Mouse (Mus musculus) ovary, postnatal 36 days (tissue): ENCODE results near the gene Fam24b.

Experiments used
- DNase-seq: peaks from one replicate; pipeline ENCODE4 v3.0.0; 2022; ENCODE audit warnings: low spot score, mixed read lengths

Fam24b gene

GRCm38 (mm10) chr7:131329416-131329815, at the start of gene Fam24b:
TSS of gene Fam24b (minus strand) at chr7:131329516.
- DNase-seq, result no peak

DNA sequence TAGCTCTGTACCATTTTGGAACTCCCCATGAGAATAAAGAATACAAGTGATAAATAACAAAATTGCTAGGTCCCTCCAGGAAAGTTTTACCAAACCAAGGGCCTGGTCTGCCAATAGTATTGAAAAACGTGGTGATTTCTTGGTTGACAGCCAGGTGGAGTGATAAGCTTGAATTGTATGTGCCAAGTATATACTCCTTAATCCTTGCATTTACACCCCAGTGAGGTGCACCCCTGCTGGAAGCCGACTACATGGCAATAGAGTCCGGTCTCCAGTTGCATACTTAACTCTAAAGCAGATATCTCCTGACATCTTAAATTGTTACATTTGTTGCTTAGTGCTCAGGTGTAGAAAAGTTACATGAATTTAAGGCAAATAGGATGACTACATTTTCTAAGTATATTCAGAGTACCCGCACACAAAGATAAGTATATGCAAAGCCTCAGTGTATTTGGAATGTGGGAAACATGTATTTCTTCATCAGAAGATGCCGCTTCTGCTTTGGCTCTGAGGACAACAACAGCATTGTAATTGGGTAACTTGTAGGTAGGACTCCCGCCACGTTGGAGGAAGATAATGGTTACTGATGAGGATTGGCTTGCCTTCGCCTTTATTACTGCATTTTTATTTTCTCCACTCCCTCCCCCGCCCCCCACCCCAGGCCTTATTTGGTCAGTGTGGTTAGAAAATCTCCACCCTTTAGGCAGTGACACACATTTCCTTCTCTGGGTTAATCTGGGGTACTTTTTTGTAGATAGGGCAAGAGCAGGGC, 42.8 kb upstream of the Fam24b start:
- no peak for DNase-seq

- no peak for DNase-seq
Measured at GRCm38 (mm10) chr7:131371470-131371860, 42.1 kb upstream of the Fam24b start.

DNA sequence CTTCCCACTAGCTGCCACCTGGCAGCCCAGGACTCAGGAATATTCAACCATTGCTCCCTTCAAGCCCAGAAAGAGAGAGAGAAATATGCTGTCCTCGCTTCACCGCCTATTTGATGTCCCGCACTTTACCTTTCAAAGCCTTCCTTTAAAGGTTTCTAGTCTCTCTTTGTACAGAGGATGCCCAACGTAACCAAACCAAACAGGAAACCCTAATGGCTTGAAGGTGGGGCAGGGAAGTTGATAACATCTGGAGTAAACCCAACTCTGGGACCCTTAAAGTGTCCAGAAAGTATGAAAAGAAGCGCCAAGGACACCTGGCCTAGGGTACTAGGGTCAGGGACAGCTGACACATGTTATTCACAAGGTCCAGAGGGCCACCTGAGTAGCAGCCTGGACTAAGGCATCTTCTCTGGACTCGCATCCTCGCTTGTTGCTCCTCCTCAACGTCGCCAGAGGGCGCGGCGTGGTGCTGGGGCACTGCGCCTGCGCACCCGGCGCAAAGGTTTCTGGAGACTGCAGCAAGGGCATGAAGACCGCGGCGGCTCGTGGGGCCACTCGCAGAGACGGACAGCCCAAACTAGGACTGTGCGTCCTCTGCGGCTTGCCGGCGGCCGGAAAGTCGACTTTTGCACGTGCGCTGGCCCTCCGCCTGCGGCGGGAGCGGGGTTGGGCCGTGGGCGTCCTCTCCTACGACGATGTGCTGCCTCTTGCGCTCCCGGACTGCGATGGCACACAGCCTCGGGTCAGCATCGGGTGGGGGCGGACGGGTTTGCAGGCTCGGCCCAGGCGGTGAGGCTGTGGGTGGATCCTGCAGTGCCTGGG, 41.5 kb upstream of the Fam24b start, which contains the start of gene Pstk:
Gene Pstk, plus strand, starts transcription at position 494 of the 822 bp plus-strand sequence.
- DNase-seq, result peak; percentile 90

GRCm38 (mm10) chr7:131364131-131364530, 34.8 kb upstream of the Fam24b start:
- DNase-seq, result no peak

GRCm38 (mm10) chr7:131362615-131363300, 33.4 kb upstream of the Fam24b start, which contains the start of gene 2310057M21Rik:
TSS of gene 2310057M21Rik (minus strand) at chr7:131362759.
- DNase-seq, result peak; percentile 93

DNA sequence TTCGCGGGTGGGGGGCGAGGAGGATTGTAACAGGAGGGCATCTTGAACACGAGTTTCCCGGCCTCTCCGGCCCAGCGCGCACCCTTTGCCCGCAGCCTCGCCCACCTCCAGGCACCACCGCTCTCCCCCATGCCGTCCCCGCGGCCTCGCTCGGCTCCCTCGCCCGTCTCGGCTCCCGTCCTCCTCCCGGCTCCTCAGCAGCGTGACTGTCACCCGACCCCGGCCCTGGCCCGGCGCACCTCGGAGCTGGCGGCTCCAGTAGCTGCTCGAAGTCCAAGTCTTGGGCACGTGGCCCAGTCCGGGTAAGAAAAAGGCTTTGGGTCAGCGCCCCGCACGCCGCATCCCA, 32.9 kb upstream of the Fam24b start:
- no peak for DNase-seq

DNA sequence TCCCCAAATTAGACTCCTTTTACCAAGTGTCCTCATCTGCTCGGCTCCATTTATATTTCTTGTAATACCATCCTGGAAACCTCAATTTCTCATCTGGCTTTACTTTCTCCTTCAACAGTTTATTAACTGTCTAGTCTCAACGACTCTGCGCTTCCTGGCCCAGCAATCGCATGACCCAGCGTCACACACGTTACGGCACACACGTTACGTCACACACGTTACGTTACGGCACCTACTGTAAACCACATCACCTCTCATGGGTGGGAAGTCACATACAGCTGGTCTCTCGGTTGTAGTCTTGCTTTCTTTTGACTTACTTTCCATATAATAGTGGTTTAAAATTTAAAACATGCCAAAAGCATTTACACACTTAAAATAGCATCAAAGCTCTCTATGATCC, 26.8 kb upstream of the Fam24b start:
- no peak for DNase-seq

- no peak for DNase-seq
Measured at GRCm38 (mm10) chr7:131345856-131346541, 16.7 kb upstream of the Fam24b start.

DNA sequence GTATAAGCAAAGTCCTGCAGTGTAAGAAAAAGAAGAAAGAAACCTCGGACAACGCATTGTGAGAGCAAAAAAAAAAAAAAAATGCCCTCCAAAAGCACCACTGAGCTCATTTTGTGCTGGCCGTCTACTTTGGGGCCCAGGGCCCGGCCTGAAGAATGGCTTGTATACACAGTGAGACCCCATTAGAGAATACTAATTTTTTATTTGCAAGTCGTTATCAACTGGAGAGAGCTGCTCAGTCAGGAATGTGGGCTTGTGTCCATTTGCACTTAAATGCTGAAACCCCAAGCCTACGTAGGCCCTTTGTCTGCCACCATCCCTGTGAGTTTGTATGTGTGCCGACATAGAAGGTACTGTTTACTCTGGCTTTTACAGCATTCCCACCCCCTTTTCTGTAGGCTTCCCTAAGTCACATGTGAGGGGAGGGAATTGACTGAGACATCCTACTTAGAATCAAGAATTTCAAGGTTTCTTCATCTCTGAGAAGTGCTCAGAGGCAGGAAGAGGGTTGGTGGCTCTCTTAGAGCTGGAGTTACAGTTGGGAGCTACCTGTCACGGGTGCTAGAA, 8.3 kb upstream of the Fam24b start:
- DNase-seq, result no peak

- DNase-seq, result no peak
Measured at GRCm38 (mm10) chr7:131333564-131333963, 4.2 kb upstream of the Fam24b start, which contains the start of gene Fam24a. TSS of gene Fam24a (plus strand) at chr7:131333864.

GRCm38 (mm10) chr7:131331688-131332087, 2.4 kb upstream of the Fam24b start:
- no peak for DNase-seq

DNA sequence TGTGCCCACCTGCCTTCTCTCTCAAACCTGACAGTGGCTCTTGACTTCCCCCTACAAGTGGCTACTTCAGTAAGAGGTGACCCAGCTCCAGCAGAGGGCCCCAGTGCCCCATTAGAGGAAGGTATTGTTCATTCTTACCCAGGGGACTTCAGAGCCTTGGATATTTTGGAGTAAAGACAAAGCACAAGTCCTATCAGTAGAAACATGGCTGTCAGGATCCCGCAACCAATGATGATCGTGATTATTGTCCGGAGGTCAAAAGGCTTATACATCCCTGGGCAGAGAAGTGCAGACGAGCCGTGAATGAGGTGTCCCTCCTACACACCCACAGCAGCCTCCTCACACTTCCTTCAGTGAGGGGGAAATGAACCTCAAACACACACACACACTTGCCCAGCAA, 2.3 kb downstream of the Fam24b start:
- no peak for DNase-seq

- no peak for DNase-seq
Measured at GRCm38 (mm10) chr7:131322192-131322591, 7.1 kb downstream of the Fam24b start, which contains the start of gene Cuzd1. TSS of gene Cuzd1 (minus strand) at chr7:131322292.

DNA sequence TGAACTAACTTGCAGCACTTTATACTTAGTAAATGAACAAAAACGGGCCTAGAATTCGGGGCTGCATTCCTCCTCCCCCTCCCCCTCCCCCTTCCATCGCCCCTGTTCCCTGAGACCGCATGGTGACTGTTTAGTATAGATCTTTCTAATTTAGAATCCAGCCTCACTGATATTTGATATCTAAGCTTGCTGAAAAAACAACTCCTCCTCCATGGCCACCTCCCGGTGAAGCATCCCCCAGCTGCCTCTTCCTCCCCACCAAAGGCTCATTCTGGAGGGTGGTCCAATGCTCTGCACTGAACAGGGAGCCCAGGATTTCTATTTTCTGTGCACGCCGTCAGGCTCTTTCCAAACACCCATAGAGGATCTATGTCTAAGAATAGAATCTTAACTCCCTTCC, 11.0 kb downstream of the Fam24b start:
- DNase-seq, result no peak

- no peak for DNase-seq
Measured at GRCm38 (mm10) chr7:131317587-131317986, 11.7 kb downstream of the Fam24b start.

- DNase-seq, result no peak
Measured at GRCm38 (mm10) chr7:131314493-131314892, 14.8 kb downstream of the Fam24b start.

GRCm38 (mm10) chr7:131306733-131307132, 22.6 kb downstream of the Fam24b start:
- DNase-seq, result no peak

- DNase-seq, result no peak
Measured at GRCm38 (mm10) chr7:131303340-131303739, 26.0 kb downstream of the Fam24b start.

DNA sequence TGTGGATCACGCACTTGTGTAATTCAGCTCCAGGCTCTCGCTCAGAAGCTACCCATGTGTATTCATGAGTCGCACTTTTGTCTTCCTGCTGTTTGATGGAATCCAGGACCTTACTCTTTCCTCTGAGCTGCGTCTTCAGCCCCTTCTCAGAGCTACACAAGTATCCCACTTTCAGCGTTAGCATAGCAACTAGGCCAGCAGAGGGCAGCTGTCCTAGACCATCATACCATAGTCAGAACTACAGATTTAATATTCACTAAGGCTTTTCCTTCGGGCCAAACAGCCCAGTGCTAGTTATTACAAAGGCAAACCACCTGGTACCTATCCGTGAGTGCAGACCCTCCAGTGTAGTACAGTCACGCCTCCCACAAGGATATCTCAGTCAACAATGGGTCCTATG, 32.2 kb downstream of the Fam24b start:
- no peak for DNase-seq
